Mouse (Mus musculus): ENCODE measurements around the gene Rbm44. TPM values are rescaled to one million over a fixed set of nuclear protein-coding genes. Genes with fewer than 3 reads are reported as not detected.

Gene Rbm44
- polyA plus RNA-seq (2015; fragmentation: Nextera tagmentation; extraction: Ambion mirVana): 0.28 and 0.60 TPM in 2 replicates

- no peak within 1 kb of the TSS for H3K4me3 ChIP-seq (ENCODE audit: low read length)
- no peaks in the 10 kb centered on the region for H3K9me3 ChIP-seq (ENCODE audit: control insufficient read depth, low read length)
- H3K9ac ChIP-seq (ENCODE audit: low read depth, low read length): no peak within 1 kb of the TSS
- H3K27ac ChIP-seq (ENCODE audit: low read depth, low read length): no peak within 1 kb of the TSS
- no peaks in the 10 kb centered on the region for H3K27me3 ChIP-seq (replicated peaks; ENCODE audit: control insufficient read depth, insufficient read depth, low read length)
- ATAC-seq: no peak; the same call in 1 of the 2 replicates
- H3K4me1 ChIP-seq (ENCODE audit: control insufficient read depth, insufficient read depth, low read depth, low read length): no peaks in the 10 kb centered on the region
- no peak within 1 kb of the TSS for H3K4me2 ChIP-seq (ENCODE audit: low read length)
- no peaks in the 10 kb centered on the region for H3K36me3 ChIP-seq (ENCODE audit: control insufficient read depth, insufficient read depth, low read length)
- WGBS: 70% methylated on average over 20 of the region's 20 CpGs
These were observed at the start of gene Rbm44 for GRCm38 (mm10) chr1:91144813-91145212. Gene Rbm44, plus strand, starts transcription at chr1:91145089.

- Histone ChIP-seq H3K9ac (ENCODE audit: low read depth, low read length) (no peak overlapping the region), H3K36me3 (ENCODE audit: control insufficient read depth, insufficient read depth, low read length) (no peaks in the 10 kb centered on the region), H3K27me3 (replicated peaks; ENCODE audit: control insufficient read depth, insufficient read depth, low read length) (no peaks in the 10 kb centered on the region), H3K9me3 (ENCODE audit: control insufficient read depth, low read length) (no peaks in the 10 kb centered on the region), H3K4me1 (ENCODE audit: control insufficient read depth, insufficient read depth, low read depth, low read length) (no peaks in the 10 kb centered on the region), H3K4me2 (ENCODE audit: low read length) (no peak overlapping the region), H3K27ac (ENCODE audit: low read depth, low read length) (no peak overlapping the region), H3K4me3 (ENCODE audit: low read length) (no peak overlapping the region)
- 81% methylated on average over 3 of the region's 3 CpGs for WGBS
- ATAC-seq: no peak
These were observed 49.6 kb upstream of the Rbm44 start for GRCm38 (mm10) chr1:91095258-91095657.

GRCm38 (mm10) chr1:91095853-91096252 lies 49.0 kb upstream of the Rbm44 start:
- WGBS: 58% methylated on average over 1 of the region's 1 CpGs
- Histone ChIP-seq H3K4me3 (ENCODE audit: low read length) (no peak overlapping the region), H3K36me3 (ENCODE audit: control insufficient read depth, insufficient read depth, low read length) (no peaks in the 10 kb centered on the region), H3K4me2 (ENCODE audit: low read length) (no peak overlapping the region), H3K27me3 (replicated peaks; ENCODE audit: control insufficient read depth, insufficient read depth, low read length) (no peaks in the 10 kb centered on the region), H3K9me3 (ENCODE audit: control insufficient read depth, low read length) (no peaks in the 10 kb centered on the region), H3K9ac (ENCODE audit: low read depth, low read length) (no peak overlapping the region), H3K4me1 (ENCODE audit: control insufficient read depth, insufficient read depth, low read depth, low read length) (no peaks in the 10 kb centered on the region), H3K27ac (ENCODE audit: low read depth, low read length) (no peak overlapping the region)
- ATAC-seq: no peak

- no peaks in the 10 kb centered on the region for H3K4me1 ChIP-seq (ENCODE audit: control insufficient read depth, insufficient read depth, low read depth, low read length)
- no peak overlapping the region for H3K4me3 ChIP-seq (ENCODE audit: low read length)
- no peaks in the 10 kb centered on the region for H3K27me3 ChIP-seq (replicated peaks; ENCODE audit: control insufficient read depth, insufficient read depth, low read length)
- no peak for ATAC-seq
- H3K27ac ChIP-seq (ENCODE audit: low read depth, low read length): no peak overlapping the region
- no peaks in the 10 kb centered on the region for H3K9me3 ChIP-seq (ENCODE audit: control insufficient read depth, low read length)
- H3K36me3 ChIP-seq (ENCODE audit: control insufficient read depth, insufficient read depth, low read length): no peaks in the 10 kb centered on the region
- WGBS: 81% methylated on average over 5 of the region's 5 CpGs
- no peak overlapping the region for H3K9ac ChIP-seq (ENCODE audit: low read depth, low read length)
- H3K4me2 ChIP-seq (ENCODE audit: low read length): no peak overlapping the region
These were observed 48.4 kb upstream of the Rbm44 start for GRCm38 (mm10) chr1:91096490-91096889.

GRCm38 (mm10) chr1:91097283-91097834 lies 47.5 kb upstream of the Rbm44 start:
- Histone ChIP-seq H3K27ac (ENCODE audit: low read depth, low read length) (no peak overlapping the region), H3K4me1 (ENCODE audit: control insufficient read depth, insufficient read depth, low read depth, low read length) (no peaks in the 10 kb centered on the region), H3K36me3 (ENCODE audit: control insufficient read depth, insufficient read depth, low read length) (no peaks in the 10 kb centered on the region), H3K4me2 (ENCODE audit: low read length) (no peak overlapping the region), H3K27me3 (replicated peaks; ENCODE audit: control insufficient read depth, insufficient read depth, low read length) (no peaks in the 10 kb centered on the region), H3K4me3 (ENCODE audit: low read length) (no peak overlapping the region), H3K9me3 (ENCODE audit: control insufficient read depth, low read length) (no peaks in the 10 kb centered on the region), H3K9ac (ENCODE audit: low read depth, low read length) (no peak overlapping the region)
- ATAC-seq: no peak
- 88% methylated on average over 11 of the region's 11 CpGs for WGBS

- 17% methylated on average over 6 of the region's 6 CpGs for WGBS
- ATAC-seq: 0 out of 2 replicates have a peak, but pooled peaks have one; percentile 58
- no peak overlapping the region for H3K27ac ChIP-seq (ENCODE audit: low read depth, low read length)
- H3K4me1 ChIP-seq (ENCODE audit: control insufficient read depth, insufficient read depth, low read depth, low read length): no peaks in the 10 kb centered on the region
- H3K9me3 ChIP-seq (ENCODE audit: control insufficient read depth, low read length): no peaks in the 10 kb centered on the region
- no peak overlapping the region for H3K4me2 ChIP-seq (ENCODE audit: low read length)
- no peaks in the 10 kb centered on the region for H3K27me3 ChIP-seq (replicated peaks; ENCODE audit: control insufficient read depth, insufficient read depth, low read length)
- H3K9ac ChIP-seq (ENCODE audit: low read depth, low read length): no peak overlapping the region
- no peaks in the 10 kb centered on the region for H3K36me3 ChIP-seq (ENCODE audit: control insufficient read depth, insufficient read depth, low read length)
- H3K4me3 ChIP-seq (ENCODE audit: low read length): no peak overlapping the region
These were observed 46.0 kb upstream of the Rbm44 start for GRCm38 (mm10) chr1:91098887-91099286.

GRCm38 (mm10) chr1:91101709-91102440 lies 43.0 kb upstream of the Rbm44 start:
- Histone ChIP-seq H3K4me3 (ENCODE audit: low read length) (no peak overlapping the region), H3K36me3 (ENCODE audit: control insufficient read depth, insufficient read depth, low read length) (0 out of 2 replicates have a peak, but pooled peaks cover 1% of the 10 kb centered on the region), H3K27me3 (replicated peaks; ENCODE audit: control insufficient read depth, insufficient read depth, low read length) (no peaks in the 10 kb centered on the region), H3K4me1 (ENCODE audit: control insufficient read depth, insufficient read depth, low read depth, low read length) (no peaks in the 10 kb centered on the region), H3K27ac (ENCODE audit: low read depth, low read length) (no peak overlapping the region), H3K9me3 (ENCODE audit: control insufficient read depth, low read length) (no peaks in the 10 kb centered on the region), H3K9ac (ENCODE audit: low read depth, low read length) (no peak overlapping the region), H3K4me2 (ENCODE audit: low read length) (no peak overlapping the region)
- 74% methylated on average over 11 of the region's 11 CpGs for WGBS
- ATAC-seq: no peak

- Histone ChIP-seq H3K27ac (ENCODE audit: low read depth, low read length) (no peak overlapping the region), H3K9me3 (ENCODE audit: control insufficient read depth, low read length) (no peaks in the 10 kb centered on the region), H3K9ac (ENCODE audit: low read depth, low read length) (no peak overlapping the region), H3K4me3 (ENCODE audit: low read length) (no peak overlapping the region), H3K27me3 (replicated peaks; ENCODE audit: control insufficient read depth, insufficient read depth, low read length) (no peaks in the 10 kb centered on the region), H3K4me1 (ENCODE audit: control insufficient read depth, insufficient read depth, low read depth, low read length) (no peaks in the 10 kb centered on the region), H3K36me3 (ENCODE audit: control insufficient read depth, insufficient read depth, low read length) (0 out of 2 replicates have a peak, but pooled peaks cover 3% of the 10 kb centered on the region), H3K4me2 (ENCODE audit: low read length) (no peak overlapping the region)
- ATAC-seq: no peak
- 96% methylated on average over 15 of the region's 15 CpGs for WGBS
These were observed 41.4 kb upstream of the Rbm44 start for GRCm38 (mm10) chr1:91103366-91103983.

- H3K4me3 ChIP-seq (ENCODE audit: low read length): no peak overlapping the region
- H3K27ac ChIP-seq (ENCODE audit: low read depth, low read length): no peak overlapping the region
- no peak overlapping the region for H3K9ac ChIP-seq (ENCODE audit: low read depth, low read length)
- no peak overlapping the region for H3K4me2 ChIP-seq (ENCODE audit: low read length)
- no peaks in the 10 kb centered on the region for H3K9me3 ChIP-seq (ENCODE audit: control insufficient read depth, low read length)
- WGBS: 70% methylated on average over 5 of the region's 5 CpGs
- H3K4me1 ChIP-seq (ENCODE audit: control insufficient read depth, insufficient read depth, low read depth, low read length): no peaks in the 10 kb centered on the region
- H3K36me3 ChIP-seq (ENCODE audit: control insufficient read depth, insufficient read depth, low read length): peaks cover 11% of the 10 kb centered on the region
- no peak for ATAC-seq
- H3K27me3 ChIP-seq (replicated peaks; ENCODE audit: control insufficient read depth, insufficient read depth, low read length): no peaks in the 10 kb centered on the region
These were observed 37.3 kb upstream of the Rbm44 start for GRCm38 (mm10) chr1:91107548-91107947.

All from hindbrain, embryonic 16.5 days (tissue).